Mouse (Mus musculus): Measurements from ENCODE around the gene Klhl18. TPM values are rescaled to one million over a fixed set of nuclear protein-coding genes. Genes with fewer than 3 reads are reported as not detected.

The Klhl18 gene
- total RNA-seq, 2 experiments from 2014 or later = 22.0 to 25.4 TPM

DNA sequence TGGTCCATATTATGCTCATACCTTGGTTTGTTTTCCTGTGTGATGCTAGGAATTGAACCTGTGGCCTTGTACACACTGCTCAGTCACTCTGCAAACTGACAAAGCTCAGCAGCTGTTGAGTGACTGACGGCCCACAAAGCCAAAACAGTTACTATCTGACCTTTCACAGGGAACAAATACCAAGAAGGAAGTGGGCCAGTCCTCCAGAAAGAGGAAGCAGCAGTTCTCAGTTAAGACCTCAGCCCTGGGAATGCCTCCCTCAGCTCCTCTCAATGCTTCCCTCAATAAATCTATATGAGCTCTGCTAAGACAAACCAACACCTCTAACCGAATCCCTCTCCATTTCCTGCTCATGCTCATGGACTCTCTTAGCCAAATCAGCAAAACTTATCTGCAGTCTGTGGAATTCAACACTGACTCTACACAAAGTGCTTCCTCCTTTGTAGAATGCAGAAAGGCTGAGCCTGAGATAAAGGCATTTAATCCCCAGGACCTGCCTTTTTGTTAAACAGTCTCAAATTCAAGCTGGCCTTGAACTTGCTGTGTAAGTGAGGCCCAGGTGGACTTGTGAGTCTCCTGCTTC, 17.3 kb downstream of the Klhl18 start:
- no peak for TF ChIP-seq CTCF (conservative IDR thresholded peaks at IDR 0.05)
- peak overlapping the region; percentile 23; the same call in 1 of the 2 replicates for H3K27ac ChIP-seq

DNA sequence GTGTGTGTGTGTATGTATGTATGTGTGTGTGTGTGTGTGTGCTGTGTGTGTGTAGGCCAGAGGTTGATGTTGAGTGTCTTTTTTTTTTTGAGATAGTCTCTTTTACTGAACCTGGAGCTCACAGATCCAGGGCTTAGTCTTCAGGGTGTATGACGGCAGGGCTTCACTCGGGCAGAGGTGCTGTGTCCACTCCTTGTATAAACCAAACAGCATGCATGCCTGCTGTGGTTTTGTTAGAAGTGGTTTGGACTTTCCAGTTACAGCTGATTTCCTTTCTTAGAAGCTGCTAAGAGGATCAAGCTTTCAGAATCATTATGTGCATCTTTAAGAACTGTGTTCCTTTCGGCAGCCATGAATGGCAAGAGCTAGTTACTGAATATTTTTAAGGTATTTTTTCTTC, 18.6 kb downstream of the Klhl18 start:
- no peak overlapping the region for H3K4me3 ChIP-seq
- no peak for TF ChIP-seq CTCF (conservative IDR thresholded peaks at IDR 0.05)
- no peak overlapping the region for H3K27ac ChIP-seq
- no peak for DNase-seq (ENCODE audit: low spot score in 2 of 2)

More for the DNA sequence above, 17.3 kb downstream of the Klhl18 start:
- H3K4me3 ChIP-seq = no peak overlapping the region
- no peak for DNase-seq (ENCODE audit: low spot score in 2 of 2)

DNA sequence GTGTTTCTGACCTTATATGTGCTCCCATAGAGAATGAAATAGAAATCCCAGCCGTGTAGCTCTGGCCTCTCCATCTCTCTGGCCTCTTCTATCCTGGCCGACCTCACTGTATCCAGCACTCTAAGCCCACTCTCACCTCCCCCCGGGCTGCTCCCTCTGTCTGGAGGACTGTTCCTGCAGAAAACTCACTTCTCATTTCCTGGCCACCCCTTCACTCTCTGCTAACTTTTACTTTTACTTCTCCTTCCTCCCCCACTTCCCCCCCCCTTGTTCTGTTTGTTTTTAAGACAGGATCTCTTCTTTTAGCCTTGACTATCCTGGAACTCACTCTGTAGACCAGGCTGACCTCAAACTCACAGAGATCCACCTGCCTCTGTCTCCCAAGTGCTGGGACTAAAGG, 24.0 kb downstream of the Klhl18 start:
- H3K4me3 ChIP-seq = no peak overlapping the region
- DNase-seq (ENCODE audit: low spot score in 2 of 2) = no peak
- TF ChIP-seq CTCF (conservative IDR thresholded peaks at IDR 0.05) = no peak

DNA sequence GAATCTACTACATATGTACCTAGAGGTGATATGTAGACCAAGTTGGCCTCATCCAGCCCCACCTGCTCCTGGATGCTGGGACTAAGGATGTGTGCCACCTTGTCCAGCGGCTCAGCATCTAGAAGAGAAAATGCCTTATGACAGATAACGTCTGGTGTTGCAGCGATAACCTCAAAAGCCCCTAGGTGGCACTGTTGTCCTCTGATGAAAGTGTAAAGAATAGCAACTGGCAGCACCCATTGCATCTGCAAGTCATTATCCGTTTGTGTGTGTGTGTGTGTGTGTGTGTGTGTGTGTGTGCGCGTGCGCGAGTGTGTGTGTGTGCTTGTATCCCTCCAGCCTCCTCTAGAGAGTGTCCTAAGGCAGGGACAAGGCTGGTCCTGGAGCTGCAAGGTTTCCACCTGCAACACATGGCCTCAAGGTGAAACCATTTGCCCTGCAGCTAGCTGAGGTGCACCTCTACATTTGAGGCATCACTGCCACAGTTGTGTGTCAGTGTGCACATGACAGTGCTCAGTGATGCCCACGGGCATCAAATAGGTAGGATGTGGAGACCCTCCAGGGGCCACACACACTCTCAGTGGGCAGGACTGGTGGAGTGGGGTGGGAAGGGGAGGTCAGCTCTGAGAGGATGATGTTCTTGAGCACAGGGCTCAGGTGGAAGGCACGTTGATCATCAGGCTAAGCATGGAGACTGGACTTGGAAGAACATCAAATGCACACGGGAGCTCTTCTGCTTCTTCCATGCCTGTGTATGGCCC, 27.5 kb downstream of the Klhl18 start:
- peak; percentile 76 to 83 for DNase-seq (ENCODE audit: low spot score in 2 of 2)
- no peak overlapping the region for H3K4me3 ChIP-seq
- TF ChIP-seq CTCF (conservative IDR thresholded peaks at IDR 0.05) = peak; percentile 79
- no peak overlapping the region for H3K27ac ChIP-seq

More for the DNA sequence above, 24.0 kb downstream of the Klhl18 start:
- H3K27ac ChIP-seq = no peak overlapping the region

DNA sequence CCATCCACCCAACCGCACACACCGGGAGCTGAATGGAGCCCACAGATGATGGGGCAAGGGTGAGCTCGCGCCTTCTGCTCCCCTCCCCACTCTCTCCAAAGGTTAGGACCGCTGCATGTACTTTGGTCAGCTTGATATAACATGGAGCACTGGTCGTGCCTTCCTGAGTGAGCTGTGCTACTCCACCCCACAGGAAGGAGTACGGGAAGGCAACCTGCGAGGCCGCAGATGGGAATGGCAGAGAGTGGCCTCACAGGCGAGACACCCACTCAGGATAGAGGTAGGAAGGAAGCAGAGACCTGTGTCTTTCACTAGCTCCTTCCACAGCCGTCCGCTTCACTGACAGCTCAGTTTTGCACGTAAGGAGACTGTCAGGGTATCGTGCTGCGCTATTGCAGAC, 28.1 kb downstream of the Klhl18 start:
- no peak for TF ChIP-seq CTCF (conservative IDR thresholded peaks at IDR 0.05)
- no peak for DNase-seq (ENCODE audit: low spot score in 2 of 2)
- no peak overlapping the region for H3K4me3 ChIP-seq

DNA sequence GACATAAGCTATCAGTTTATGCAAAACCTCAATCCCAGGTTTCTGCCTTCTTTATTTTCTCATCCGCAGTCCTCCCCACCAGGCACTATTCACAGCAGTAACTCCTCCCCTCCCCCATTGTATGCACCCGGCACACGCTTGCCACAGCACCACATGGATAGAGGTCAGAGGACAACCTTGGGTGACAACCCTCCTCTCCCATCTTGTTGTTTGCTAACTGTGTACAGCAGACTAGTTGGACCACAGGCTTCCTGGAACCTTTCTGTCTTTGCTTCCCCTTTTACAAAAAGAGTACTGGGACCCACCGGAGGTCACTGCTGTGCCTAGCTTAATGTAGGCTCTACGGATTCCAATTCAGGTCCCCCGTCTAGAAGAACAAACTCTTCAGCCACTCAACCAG, 35.9 kb downstream of the Klhl18 start:
- Histone ChIP-seq H3K4me3 (no peak overlapping the region), H3K27ac (no peak overlapping the region)
- no peak for DNase-seq (ENCODE audit: low spot score in 2 of 2)
- no peak for TF ChIP-seq CTCF (conservative IDR thresholded peaks at IDR 0.05)

More for the DNA sequence above, 28.1 kb downstream of the Klhl18 start:
- no peak overlapping the region for H3K27ac ChIP-seq

DNA sequence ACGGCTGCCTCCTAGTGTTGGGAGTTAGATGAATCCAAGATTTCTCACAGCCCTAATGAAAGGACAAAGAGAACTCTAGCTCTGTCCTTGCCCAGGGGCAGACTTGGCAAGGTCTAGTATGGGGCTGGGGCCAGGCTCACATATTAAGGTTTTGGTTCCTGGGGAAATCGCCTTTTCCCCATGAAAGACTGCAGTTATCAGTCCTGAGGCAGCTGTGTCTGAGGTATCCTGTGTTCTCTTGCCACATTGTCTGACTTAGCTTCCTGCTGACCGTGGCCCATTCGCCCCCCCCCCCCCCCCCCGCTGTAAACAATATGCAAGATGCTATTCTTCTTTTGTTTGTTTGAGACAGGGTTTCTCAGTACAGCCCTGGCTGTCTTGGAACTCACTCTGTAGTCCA, 36.4 kb downstream of the Klhl18 start:
- Histone ChIP-seq H3K4me3 (no peak overlapping the region), H3K27ac (no peak overlapping the region)
- peak; percentile 43; the same call in 1 of the 2 replicates for TF ChIP-seq CTCF (conservative IDR thresholded peaks at IDR 0.05)
- no peak for DNase-seq (ENCODE audit: low spot score in 2 of 2)

DNA sequence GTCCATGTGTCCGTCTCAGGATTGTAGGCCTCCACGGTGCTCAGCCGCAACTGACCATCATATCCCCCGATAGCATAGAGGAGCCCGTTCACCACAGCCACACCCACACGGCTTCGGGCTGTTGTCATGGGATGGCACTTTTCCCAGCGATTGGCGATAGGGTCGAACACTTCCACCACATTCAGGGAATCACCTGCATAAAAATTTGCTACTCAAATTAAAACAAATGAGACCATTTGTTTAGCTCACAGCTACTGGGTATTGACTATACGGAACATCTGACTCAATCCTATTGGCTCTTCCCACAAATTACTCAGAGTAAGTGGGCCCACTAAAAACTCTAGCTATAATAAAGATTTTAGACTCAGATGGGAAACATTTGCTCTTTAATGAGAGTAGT, 40.5 kb downstream of the Klhl18 start:
- Histone ChIP-seq H3K27ac (no peak overlapping the region), H3K4me3 (no peak overlapping the region)
- no peak for DNase-seq (ENCODE audit: low spot score in 2 of 2)
- no peak for TF ChIP-seq CTCF (conservative IDR thresholded peaks at IDR 0.05)

DNA sequence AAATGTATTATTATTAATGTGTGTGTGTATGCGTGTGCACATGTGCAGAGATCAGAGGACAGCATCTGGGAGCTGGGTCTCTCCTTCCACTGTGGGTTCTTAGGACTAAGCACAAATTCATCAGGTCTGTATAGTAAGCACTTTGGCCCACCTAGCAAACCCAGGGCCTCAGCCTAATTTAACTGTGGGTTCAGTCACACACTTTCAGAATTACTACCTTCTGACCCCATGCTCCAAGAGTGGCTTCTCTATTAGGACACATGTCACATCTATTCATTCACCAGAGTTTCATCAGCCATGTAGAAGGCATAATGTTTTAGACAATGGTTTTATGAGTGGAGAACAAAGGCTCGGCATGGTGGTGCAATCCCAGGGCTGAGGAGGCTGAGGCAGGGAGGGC, 43.4 kb downstream of the Klhl18 start:
- H3K27ac ChIP-seq = no peak overlapping the region
- DNase-seq (ENCODE audit: low spot score in 2 of 2) = no peak
- H3K4me3 ChIP-seq = no peak overlapping the region
- TF ChIP-seq CTCF (conservative IDR thresholded peaks at IDR 0.05) = no peak

DNA sequence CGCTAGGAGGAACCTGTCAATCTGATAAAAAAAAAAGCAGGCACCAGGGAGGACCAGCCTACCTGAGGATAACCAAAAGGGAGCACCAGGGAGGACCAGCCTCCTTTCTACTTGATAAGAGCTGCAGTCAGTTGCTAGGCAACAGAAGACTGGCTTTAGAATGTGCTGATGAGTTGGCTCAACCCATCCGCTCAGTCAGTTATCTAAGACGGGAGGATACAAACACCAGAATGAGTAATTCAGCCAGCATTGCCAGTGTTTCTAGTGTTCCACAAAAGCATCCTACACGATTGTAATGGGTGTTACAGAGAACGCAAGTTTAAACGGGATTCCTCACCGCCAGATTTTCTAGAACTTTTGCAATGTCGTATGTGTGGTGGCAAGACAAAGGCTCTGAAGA, 45.3 kb downstream of the Klhl18 start:
- peak; percentile 37 to 85 for DNase-seq (ENCODE audit: low spot score in 2 of 2)
- Histone ChIP-seq H3K4me3 (no peak overlapping the region), H3K27ac (peak overlapping the region; percentile 43; the same call in 1 of the 2 replicates)
- TF ChIP-seq CTCF (conservative IDR thresholded peaks at IDR 0.05) = no peak

DNA sequence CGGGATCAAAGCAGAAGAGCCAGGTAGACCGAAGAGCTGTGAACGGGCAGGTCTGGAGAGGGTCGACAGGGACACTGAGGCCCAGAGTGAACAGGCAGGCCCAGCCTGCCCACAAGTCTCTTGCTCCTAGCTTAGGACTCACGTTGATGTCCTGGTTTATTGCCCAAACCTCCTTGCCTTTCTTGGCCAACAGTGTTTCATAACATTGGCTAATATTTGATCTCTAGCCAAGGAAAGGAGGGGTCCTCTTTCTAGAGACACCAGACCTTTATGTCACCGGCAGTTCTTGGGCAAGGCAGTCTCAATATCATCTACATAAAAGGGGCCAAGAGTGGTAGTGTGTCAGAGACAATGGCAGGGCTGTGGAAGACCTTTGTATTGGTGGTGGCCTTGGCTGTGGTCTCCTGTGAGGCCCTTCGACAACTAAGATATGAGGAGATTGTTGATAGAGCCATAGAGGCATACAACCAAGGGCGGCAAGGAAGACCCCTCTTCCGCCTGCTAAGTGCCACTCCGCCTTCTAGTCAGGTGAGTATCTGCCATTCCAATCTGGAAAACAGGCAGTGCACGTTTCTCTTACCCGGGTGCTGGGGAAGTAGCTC, 56.9 kb downstream of the Klhl18 start, which contains the start of gene Ngp:
Gene Ngp (plus strand): TSS at position 237 of the 602 bp plus-strand sequence.
- no peak within 1 kb of the TSS for H3K4me3 ChIP-seq
- DNase-seq (ENCODE audit: low spot score in 2 of 2) = no peak
- TF ChIP-seq CTCF (conservative IDR thresholded peaks at IDR 0.05) = no peak
- no peak within 1 kb of the TSS for H3K27ac ChIP-seq

DNA sequence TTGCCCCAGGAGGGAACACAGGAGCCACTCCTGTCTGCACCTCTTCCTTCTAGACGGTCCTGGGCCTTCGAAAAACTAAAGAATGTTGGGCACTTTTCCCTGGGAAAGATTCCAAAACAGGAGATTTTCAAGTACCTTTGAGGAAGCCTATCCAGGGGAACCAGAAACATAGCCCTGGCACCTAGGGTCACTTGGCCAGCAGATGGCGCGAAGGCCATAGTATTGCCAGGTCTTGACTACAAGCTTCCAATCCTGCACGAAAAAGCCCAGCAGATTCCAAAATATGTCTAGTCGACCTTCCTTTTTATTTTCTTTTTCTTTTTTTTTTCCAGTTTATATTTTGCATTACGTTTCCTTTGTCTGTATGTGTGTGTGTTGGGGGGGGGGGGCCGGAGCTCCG, 62.7 kb downstream of the Klhl18 start:
- TF ChIP-seq CTCF (conservative IDR thresholded peaks at IDR 0.05) = peak; percentile 71
- Histone ChIP-seq H3K27ac (no peak overlapping the region), H3K4me3 (no peak overlapping the region)
- no peak for DNase-seq (ENCODE audit: low spot score in 2 of 2)

DNA sequence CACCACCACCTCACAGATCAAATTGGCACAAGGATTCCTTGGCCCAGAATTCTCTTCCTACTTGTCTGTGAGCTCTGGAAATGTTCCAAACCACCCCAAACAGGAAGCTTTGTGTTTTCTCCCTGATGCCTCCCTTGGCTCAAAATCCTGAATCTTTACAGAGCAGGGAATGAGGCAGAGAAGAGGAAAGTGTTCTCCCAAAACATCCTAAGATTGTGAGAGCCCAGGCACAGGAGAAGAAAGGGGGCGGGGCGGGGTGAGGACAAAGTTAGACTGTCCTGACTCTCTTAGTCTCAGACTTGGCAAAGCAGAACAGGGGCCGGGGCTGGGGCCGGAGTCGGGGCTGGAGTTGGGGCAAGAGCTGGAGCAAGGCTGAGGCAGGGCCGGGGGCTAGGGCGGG, 63.6 kb downstream of the Klhl18 start:
- H3K4me3 ChIP-seq = no peak overlapping the region
- H3K27ac ChIP-seq = no peak overlapping the region
- TF ChIP-seq CTCF (conservative IDR thresholded peaks at IDR 0.05) = no peak
- DNase-seq (ENCODE audit: low spot score in 2 of 2) = no peak

All from layer of hippocampus, adult 2 months (tissue).